Mouse (Mus musculus) embryo, embryonic 9.5 days (tissue): Measurements from ENCODE around the gene Gm5771.
"Not testable (repeated sequence)": the region's sequence is repeated elsewhere in the genome, so short reads cannot be mapped to it uniquely, and the experiment has no call there.

Experiments used
- DNase-seq: peaks from one replicate; pipeline ENCODE4 v3.0.0-alpha.2; 2017; ENCODE audit errors: extremely low spot score

Gene Gm5771

GRCm38 (mm10) chr6:41392056-41392455 is at the start of gene Gm5771:
Gm5771 (plus strand) TSS chr6:41392356.
- DNase-seq: not testable (repeated sequence)

- DNase-seq: no peak
Measured at GRCm38 (mm10) chr6:41353932-41354331, 38.2 kb upstream of the Gm5771 start, which contains the start of gene Try10. Try10 (plus strand) TSS chr6:41354105.

GRCm38 (mm10) chr6:41373772-41374171 is 18.4 kb upstream of the Gm5771 start:
- DNase-seq: not testable (repeated sequence)

- not testable (repeated sequence) for DNase-seq
Measured at GRCm38 (mm10) chr6:41377578-41377977, 14.6 kb upstream of the Gm5771 start, which contains the start of gene Prss3. Prss3 (minus strand) TSS chr6:41377678.

GRCm38 (mm10) chr6:41386781-41387180 is 5.4 kb upstream of the Gm5771 start:
- DNase-seq: no peak

- DNase-seq: not testable (repeated sequence)
Measured at GRCm38 (mm10) chr6:41391640-41392039, 516 bp upstream of the Gm5771 start.

GRCm38 (mm10) chr6:41442261-41442660 is 50.1 kb downstream of the Gm5771 start:
- DNase-seq: not testable (repeated sequence)

- not testable (repeated sequence) for DNase-seq
Measured at GRCm38 (mm10) chr6:41446045-41446444, 53.9 kb downstream of the Gm5771 start, which contains the start of gene Gm10334. Gm10334 (minus strand) TSS chr6:41446145.
